Mouse (Mus musculus) CH12.LX (cell line): ENCODE measurements at regions not wholly inside any gene's neighbourhood (a gene's known extent, or its start where the extent isn't known, plus 50 kb on each side); places are given as distances from the start of the nearest gene placed in this dataset.

ENCODE experiments used
- DNase-seq: peaks from one replicate; pipeline ENCODE4 v3.0.0-alpha.2; 2013; ENCODE audit errors: extremely low read depth
- H3K27ac ChIP-seq: 2 replicates; pipeline ENCODE4 v1.5.1; 2012; ENCODE audit warnings: low read depth, mild to moderate bottlenecking, control low read depth, moderate library complexity; ENCODE audit not compliant: insufficient read depth
- H3K27me3 ChIP-seq: replicated peaks from 2 replicates; pipeline ENCODE3; 2012; ENCODE audit warnings: inconsistent platforms
- H3K36me3 ChIP-seq, 2 experiments: replicated peaks in 1 of 2; 2 replicates each; pipeline versions ENCODE3 to v1.6.1; 2012; ENCODE audit warnings: inconsistent platforms in 1 of 2, low read length in 1 of 2, mild to moderate bottlenecking in 1 of 2, mixed read lengths in 1 of 2, moderate library complexity in 1 of 2; ENCODE audit not compliant: control insufficient read depth in 1 of 2, insufficient read depth in 1 of 2
- H3K4me1 ChIP-seq, 2 experiments: 2 replicates each; pipeline ENCODE4 v1.6.1; 2012; ENCODE audit warnings: inconsistent platforms in 1 of 2, moderate library complexity in 1 of 2; ENCODE audit not compliant: insufficient read depth in 2 of 2, control insufficient read depth in 1 of 2
- H3K4me2 ChIP-seq: 2 replicates; pipeline ENCODE4 v1.6.1; 2012; ENCODE audit warnings: low read depth, mild to moderate bottlenecking, control low read depth; ENCODE audit not compliant: poor library complexity, insufficient read depth, severe bottlenecking
- H3K4me3 ChIP-seq, 3 experiments: fragments of 150-350 bp in 1 of 3; sonication (generic) in 1 of 3; replicated peaks in 1 of 3; 2 replicates each; pipeline versions ENCODE3 to v1.5.1; 2011 to 2012; ENCODE audit warnings: low read depth in 2 of 3, low read length in 2 of 3, mild to moderate bottlenecking in 2 of 3, moderate library complexity in 2 of 3, control low read depth in 1 of 3, improper control_type of control experiment in 1 of 3, inconsistent platforms in 1 of 3, mixed read lengths in 1 of 3; ENCODE audit not compliant: poor library complexity in 1 of 3
- H3K79me2 ChIP-seq: replicated peaks from 2 replicates; pipeline ENCODE4 v1.6.1; 2012; ENCODE audit warnings: mild to moderate bottlenecking, moderate library complexity; ENCODE audit not compliant: control insufficient read depth, poor library complexity, insufficient read depth, severe bottlenecking; ENCODE audit errors: extremely low read depth
- H3K9ac ChIP-seq: 2 replicates; pipeline ENCODE4 v1.6.1; 2012; ENCODE audit warnings: low read depth, mild to moderate bottlenecking, control low read depth, moderate library complexity; ENCODE audit not compliant: insufficient read depth
- H3K9me3 ChIP-seq: replicated peaks from 2 replicates; pipeline ENCODE3; 2012; ENCODE audit warnings: low read length, inconsistent platforms, mixed read lengths
- CHD1 ChIP-seq: IDR thresholded peaks from 2 replicates; pipeline ENCODE4 v1.6.1; 2012; ENCODE audit warnings: low read depth, low read length, improper control_type of control experiment, inconsistent platforms
- CTCF ChIP-seq, 2 experiments: IDR thresholded peaks in 1 of 2; conservative IDR thresholded peaks in 1 of 2; 2 replicates each; pipeline ENCODE4 v1.5.1; 2011 to 2012; ENCODE audit warnings: low read depth in 2 of 2, low read length in 2 of 2, improper control_type of control experiment in 1 of 2, inconsistent platforms in 1 of 2, mild to moderate bottlenecking in 1 of 2, moderate library complexity in 1 of 2
- ELF1 ChIP-seq: IDR thresholded peaks from 2 replicates; pipeline ENCODE4 v1.6.1; 2014; ENCODE audit warnings: low read depth, mild to moderate bottlenecking, inconsistent platforms, low read length, improper control_type of control experiment
- ETS1 ChIP-seq: conservative IDR thresholded peaks from 2 replicates; pipeline ENCODE4 v1.6.1; 2012; ENCODE audit warnings: low read depth, mild to moderate bottlenecking, inconsistent platforms, low read length, improper control_type of control experiment, moderate library complexity
- HCFC1 ChIP-seq: IDR thresholded peaks from 2 replicates; pipeline ENCODE4 v1.6.1; 2012; ENCODE audit warnings: low read depth, mild to moderate bottlenecking, inconsistent platforms, low read length, improper control_type of control experiment
- JUN ChIP-seq: IDR thresholded peaks from 2 replicates; pipeline ENCODE4 v1.6.1; 2011; ENCODE audit warnings: low read depth, mild to moderate bottlenecking, low read length, improper control_type of control experiment, moderate library complexity; ENCODE audit not compliant: insufficient read depth
- JUND ChIP-seq: conservative IDR thresholded peaks from 2 replicates; pipeline ENCODE4 v1.6.1; 2011; ENCODE audit warnings: low read depth, low read length, improper control_type of control experiment
- KAT2A ChIP-seq: IDR thresholded peaks from 2 replicates; pipeline ENCODE4 v1.6.1; 2012; ENCODE audit warnings: low read length, improper control_type of control experiment, inconsistent platforms; ENCODE audit not compliant: insufficient replicate concordance
- MAX ChIP-seq: IDR thresholded peaks from 2 replicates; pipeline ENCODE4 v1.6.1; 2011; ENCODE audit warnings: low read length, improper control_type of control experiment
- POLR2AphosphoS2 ChIP-seq: IDR thresholded peaks from 2 replicates; pipeline ENCODE4 v1.6.1; 2011; ENCODE audit warnings: low read depth, low read length, improper control_type of control experiment
- UBTF ChIP-seq: IDR thresholded peaks from 2 replicates; pipeline ENCODE4 v1.6.1; 2012; ENCODE audit warnings: low read depth, mild to moderate bottlenecking, inconsistent platforms, low read length, improper control_type of control experiment, moderate library complexity
- USF1 ChIP-seq: IDR thresholded peaks from 2 replicates; pipeline ENCODE4 v1.6.1; 2014; ENCODE audit warnings: low read depth, mild to moderate bottlenecking, inconsistent platforms, low read length, improper control_type of control experiment
- ZC3H11A ChIP-seq: IDR thresholded peaks from 2 replicates; pipeline ENCODE4 v1.6.1; 2012; ENCODE audit warnings: low read depth, mild to moderate bottlenecking, inconsistent platforms, low read length, improper control_type of control experiment
- dilution Hi-C: fragments of 300-500 bp; cut with MboI; formaldehyde crosslinking; loops from 2 replicates; pipeline ENCODE4 v1.14.3; 2020; ENCODE audit warnings: low sequenced_read_pairs; ENCODE audit not compliant: extremely low pct_unique_long_range_greater_than_20kb, extremely low pct_ligation_motif_present
- in situ Hi-C: fragments of 300-500 bp; cut with MboI; formaldehyde crosslinking; loops from 3 replicates; pipeline ENCODE4 v1.14.3; 2019; ENCODE audit warnings: low sequenced_read_pairs, low pct_ligation_motif_present, low pct_unique_long_range_greater_than_20kb, mixed read lengths

GRCm38 (mm10) chr16:50073979-50074378 lies 273.6 kb downstream of the Cd47 start (continued):
- no peak for TF ChIP-seq ELF1
- TF ChIP-seq, all 38 proteins: peak for 6

- H3K4me1 ChIP-seq: peaks cover 1 to 13% of the 10 kb centered on the region in 2 experiments; a peak in 3 of 4 replicates
- dilution Hi-C loops (no loop called here), in situ Hi-C loops (no loop called here)
- no peak overlapping the region for H3K4me2 ChIP-seq
- no peaks in the 10 kb centered on the region for H3K9me3 ChIP-seq
- H3K36me3 ChIP-seq: no peaks in the 10 kb centered on the region
- no peaks in the 10 kb centered on the region for H3K79me2 ChIP-seq
- H3K9ac ChIP-seq: no peak overlapping the region
- no peak overlapping the region for H3K4me3 ChIP-seq
- no peaks in the 10 kb centered on the region for H3K27me3 ChIP-seq
- no peak overlapping the region for H3K27ac ChIP-seq
- TF ChIP-seq USF1 (no peak), ETS1 (peak; percentile 38; the same call in 1 of the 2 replicates)
- no peak for DNase-seq
Observed at GRCm38 (mm10) chr16:50075641-50076040, 275.3 kb downstream of the Cd47 start.

- H3K9ac ChIP-seq: no peak overlapping the region
- no peaks in the 10 kb centered on the region for H3K9me3 ChIP-seq
- H3K36me3 ChIP-seq: no peaks in the 10 kb centered on the region
- no peak overlapping the region for H3K27ac ChIP-seq
- no peak overlapping the region for H3K4me3 ChIP-seq
- no peaks in the 10 kb centered on the region for H3K79me2 ChIP-seq
- TF ChIP-seq CTCF (conservative IDR thresholded peaks at IDR 0.05 in 1 of 2, IDR thresholded peaks at IDR 0.05 in 1 of 2; ENCODE audit: low read depth in 2 of 2, low read length in 2 of 2) (no peak), UBTF (no peak), JUN (no peak)
- no peak for DNase-seq
- in situ Hi-C loops (no loop called here), dilution Hi-C loops (no loop called here)
- H3K27me3 ChIP-seq: no peaks in the 10 kb centered on the region
- H3K4me1 ChIP-seq: no peaks in the 10 kb centered on the region
- no peak overlapping the region for H3K4me2 ChIP-seq
Observed at GRCm38 (mm10) chr16:50081511-50081910, 281.2 kb downstream of the Cd47 start.

GRCm38 (mm10) chr16:50092318-50092717 lies 292.0 kb downstream of the Cd47 start:
- Histone ChIP-seq H3K9me3 (no peaks in the 10 kb centered on the region), H3K9ac (no peak overlapping the region), H3K36me3 (no peaks in the 10 kb centered on the region), H3K4me1 (peaks cover 7% of the 10 kb centered on the region in 2 experiments; a peak in 3 of 4 replicates), H3K4me2 (no peak overlapping the region), H3K4me3 (no peak overlapping the region), H3K27me3 (no peaks in the 10 kb centered on the region), H3K79me2 (no peaks in the 10 kb centered on the region), H3K27ac (no peak overlapping the region)
- DNase-seq: no peak
- in situ Hi-C loops (no loop called here), dilution Hi-C loops (no loop called here)
- TF ChIP-seq CHD1 (no peak), HCFC1 (no peak), POLR2AphosphoS2 (no peak), USF1 (no peak), JUN (no peak), JUND (no peak), MAX (no peak), ZC3H11A (no peak), KAT2A (no peak)
